Mouse (Mus musculus) neural tube, embryonic 14.5 days (tissue): ENCODE results near the gene Ptchd3. TPM values are rescaled to one million over a fixed set of nuclear protein-coding genes. Genes with fewer than 3 reads are reported as not detected.

ENCODE experiments used
- ATAC-seq: fragments of 200-750 bp; cut with Nextera tagmentation; 2 replicates; pipeline ENCODE4 v1.8.0; 2017; ENCODE audit warnings: low read depth, mild to moderate bottlenecking, moderate TSS enrichment, moderate library complexity
- H3K27ac ChIP-seq: fragments of 300-500 bp; sonication (generic); 2 replicates; pipeline ENCODE4 v1.5.1; 2014; ENCODE audit warnings: low read depth, mild to moderate bottlenecking, control low read depth, low read length, moderate library complexity, mixed read lengths
- H3K27me3 ChIP-seq: fragments of 300-500 bp; sonication (generic); 2 replicates; pipeline ENCODE4 v1.6.1; 2014; ENCODE audit warnings: low read length; ENCODE audit not compliant: control insufficient read depth, insufficient read depth
- H3K36me3 ChIP-seq: fragments of 300-500 bp; sonication (generic); 2 replicates; pipeline ENCODE4 v1.6.1; 2014; ENCODE audit warnings: low read length, mixed read lengths; ENCODE audit not compliant: control insufficient read depth, insufficient read depth
- H3K4me1 ChIP-seq: fragments of 300-500 bp; sonication (generic); 2 replicates; pipeline ENCODE4 v1.6.1; 2014; ENCODE audit warnings: low read length; ENCODE audit not compliant: control insufficient read depth, insufficient read depth
- H3K4me2 ChIP-seq: fragments of 300-500 bp; sonication (generic); 2 replicates; pipeline ENCODE4 v1.6.1; 2014; ENCODE audit warnings: mild to moderate bottlenecking, low read depth, low read length, control low read depth
- H3K4me3 ChIP-seq: fragments of 300-500 bp; sonication (generic); 2 replicates; pipeline ENCODE4 v1.5.1; 2014; ENCODE audit warnings: low read depth, low read length, control low read depth, mixed read lengths
- H3K9ac ChIP-seq: fragments of 300-500 bp; sonication (generic); replicated peaks from 2 replicates; pipeline ENCODE4 v1.6.1; 2014; ENCODE audit warnings: low read depth, mild to moderate bottlenecking, control low read depth, low read length, mixed read lengths
- H3K9me3 ChIP-seq: fragments of 300-500 bp; sonication (generic); 2 replicates; pipeline ENCODE4 v1.6.1; 2016; ENCODE audit warnings: low read length; ENCODE audit not compliant: control insufficient read depth
- WGBS: fragments of 180-500 bp; shearing (Covaris S2); extraction: QIAGEN DNeasy Blood & Tissue Kit; methylation state at CpG from one replicate; pipeline ENCODE4 v1.1.7; 2014; 5-methylcytosine and 5-hydroxymethylcytosine counted together
- polyA plus RNA-seq: library from polyadenylated mRNA; unstranded; fragments of >200 nt; fragmentation: Nextera tagmentation; extraction: Ambion mirVana; gene quantifications from 2 replicates; pipeline ENCODE4 v1.2.1, GENCODE M21; 2014

Ptchd3 gene
- polyA plus RNA-seq, 1 experiment from 2014 or later = 0.13 TPM

DNA sequence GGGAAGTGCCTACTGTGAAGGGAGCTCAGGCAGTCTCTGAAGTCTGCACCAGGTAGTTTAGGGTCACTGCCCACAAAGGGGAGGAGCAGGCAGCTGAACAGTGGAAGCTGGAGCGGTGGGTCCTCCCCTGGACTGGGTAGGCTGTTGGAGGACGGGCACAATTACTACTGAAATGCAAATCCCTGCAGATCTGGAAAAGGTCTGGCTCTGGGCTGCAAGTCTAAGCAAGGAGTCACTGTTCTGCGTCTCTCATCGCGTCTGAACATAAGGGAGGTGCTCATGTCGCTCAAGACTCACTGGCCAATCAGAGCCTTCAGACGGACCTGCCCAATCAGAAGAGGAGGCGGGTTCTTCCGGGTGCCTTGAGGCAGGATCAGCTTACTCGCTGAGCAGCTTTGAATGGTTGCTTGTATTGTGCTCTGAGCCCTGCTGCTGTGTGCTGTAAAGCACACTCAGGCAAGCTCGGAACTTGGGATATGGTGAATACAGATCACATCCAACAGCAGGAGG is 17.8 kb downstream of the Ptchd3 start:
- Histone ChIP-seq H3K4me3 (peak overlapping the region; percentile 47), H3K27me3 (no peaks in the 10 kb centered on the region), H3K4me2 (peak overlapping the region; percentile 71), H3K36me3 (no peaks in the 10 kb centered on the region), H3K4me1 (no peaks in the 10 kb centered on the region; the same call in 1 of the 2 replicates), H3K9me3 (no peaks in the 10 kb centered on the region), H3K9ac (peak overlapping the region; percentile 55), H3K27ac (peak overlapping the region; percentile 82)
- peak; percentile 100 for ATAC-seq
- under 1% methylated on average over 11 of the region's 11 CpGs for WGBS

Other genes starting within 250 kb of the Ptchd3 start
- 6.0 and 6.1 TPM in 2 replicates for gene B3gntl1, start 157.1 kb upstream of the Ptchd3 start, polyA plus RNA-seq
- gene Metrnl, start 128.7 kb upstream of the Ptchd3 start, polyA plus RNA-seq = 21.1 and 21.5 TPM in 2 replicates